Mouse (Mus musculus) hindbrain, postnatal 0 days (tissue): ENCODE data around the gene Timm13. TPM values are rescaled to one million over a fixed set of nuclear protein-coding genes. Genes with fewer than 3 reads are reported as not detected.

Source experiments
- ATAC-seq: fragments of 200-750 bp; cut with Nextera tagmentation; 2 replicates; pipeline ENCODE4 v1.8.0; 2017; ENCODE audit warnings: mild to moderate bottlenecking, moderate TSS enrichment, moderate library complexity
- DNase-seq: peaks from one replicate; pipeline ENCODE4 v3.0.0-alpha.2; 2015; ENCODE audit warnings: low spot score
- H3K27ac ChIP-seq: fragments of 300-500 bp; sonication (generic); 2 replicates; pipeline ENCODE4 v1.5.1; 2014; ENCODE audit warnings: mild to moderate bottlenecking
- H3K27me3 ChIP-seq: fragments of 300-500 bp; sonication (generic); 2 replicates; pipeline ENCODE4 v1.6.1; 2014; ENCODE audit warnings: low read length, mixed read lengths; ENCODE audit not compliant: insufficient read depth
- H3K36me3 ChIP-seq: fragments of 300-500 bp; sonication (generic); 2 replicates; pipeline ENCODE4 v1.6.1; 2014; ENCODE audit warnings: low read length, mixed read lengths; ENCODE audit not compliant: insufficient read depth
- H3K4me1 ChIP-seq: fragments of 300-500 bp; sonication (generic); 2 replicates; pipeline ENCODE4 v1.6.1; 2014; ENCODE audit warnings: antibody characterized with exemption, low read length, mixed read lengths; ENCODE audit not compliant: insufficient read depth
- H3K4me2 ChIP-seq: fragments of 300-500 bp; sonication (generic); 2 replicates; pipeline ENCODE4 v1.6.1; 2014; ENCODE audit warnings: low read depth, mild to moderate bottlenecking, low read length, moderate library complexity, mixed read lengths
- H3K4me3 ChIP-seq: fragments of 300-500 bp; sonication (generic); 2 replicates; pipeline ENCODE4 v1.5.1; 2014; ENCODE audit warnings: low read length
- H3K9ac ChIP-seq: fragments of 300-500 bp; sonication (generic); replicated peaks from 2 replicates; pipeline ENCODE4 v1.6.1; 2014; ENCODE audit warnings: mild to moderate bottlenecking, low read length, moderate library complexity, mixed read lengths
- H3K9me3 ChIP-seq: fragments of 300-500 bp; sonication (generic); 2 replicates; pipeline ENCODE4 v1.6.1; 2016; ENCODE audit warnings: low read length, mixed read lengths
- CTCF ChIP-seq: IDR thresholded peaks from 2 replicates; pipeline ENCODE4 v1.5.1; 2016; ENCODE audit warnings: antibody characterized with exemption, control low read depth, low read depth
- WGBS: fragments of 180-500 bp; shearing (Covaris S2); extraction: QIAGEN DNeasy Blood & Tissue Kit; methylation state at CpG from one replicate; pipeline ENCODE4 v1.1.7; 2014; 5-methylcytosine and 5-hydroxymethylcytosine counted together
- polyA plus RNA-seq: library from polyadenylated mRNA; unstranded; fragments of >200 nt; fragmentation: Nextera tagmentation; extraction: Ambion mirVana; gene quantifications from 2 replicates; pipeline ENCODE4 v1.2.1, GENCODE M21; 2015
- total RNA-seq: library from RNA; depleted of rRNA; stranded (reverse); fragments of >200 nt; gene quantifications from 2 replicates; pipeline ENCODE4 v1.2.3, GENCODE M21; 2014

Timm13 gene
- total and polyA plus RNA-seq, 2 experiments from 2014 or later = 155 to 369 TPM

DNA sequence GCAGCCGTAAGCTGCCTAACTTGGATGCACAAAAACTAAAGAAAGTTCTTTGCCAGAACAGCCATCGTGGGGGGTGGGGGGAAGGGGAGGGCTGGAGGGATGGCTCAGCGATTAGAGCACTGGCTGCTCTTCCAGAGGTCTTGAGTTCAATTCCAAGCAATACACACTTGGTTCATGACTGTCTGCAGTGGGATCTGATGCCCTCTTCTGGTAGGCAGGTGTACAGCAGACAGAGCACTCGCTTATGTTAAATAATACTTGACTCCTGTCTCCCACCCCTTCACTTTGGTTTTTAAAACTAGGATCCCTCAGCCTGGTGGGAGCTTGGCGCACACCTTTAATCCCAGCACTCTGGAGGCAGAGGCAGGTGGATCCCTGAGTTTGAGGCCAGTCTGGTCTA lies 24.7 kb downstream of the Timm13 start:
- DNase-seq = peak; percentile 65
- Histone ChIP-seq H3K4me2 (no peak overlapping the region), H3K36me3 (no peaks in the 10 kb centered on the region), H3K4me3 (no peak overlapping the region), H3K4me1 (no peaks in the 10 kb centered on the region), H3K9me3 (no peaks in the 10 kb centered on the region), H3K9ac (no peak overlapping the region), H3K27ac (no peak overlapping the region), H3K27me3 (no peaks in the 10 kb centered on the region)
- no peak for ATAC-seq
- 28% methylated on average over 5 of the region's 5 CpGs for WGBS
- peak; percentile 90 for TF ChIP-seq CTCF

DNA sequence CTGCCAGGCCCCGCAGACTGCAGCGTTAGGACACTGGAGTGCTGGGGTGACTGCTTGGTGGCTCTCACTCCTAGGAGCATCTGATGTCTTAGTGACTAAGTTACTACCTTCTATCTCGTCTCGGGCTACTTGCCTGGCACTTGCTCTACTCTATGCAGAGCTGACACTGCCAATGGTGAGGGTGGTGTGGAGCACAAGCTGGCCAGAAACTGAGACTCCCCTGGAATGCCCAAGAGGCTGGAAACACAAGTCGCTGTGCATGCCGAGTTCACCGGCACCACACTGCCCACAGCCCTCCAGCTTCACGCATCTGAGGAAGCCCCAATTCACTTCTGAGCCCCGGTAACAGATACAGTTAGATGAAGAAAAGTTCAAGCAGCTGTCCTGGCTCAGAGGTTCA lies 26.7 kb downstream of the Timm13 start:
- Histone ChIP-seq H3K36me3 (no peaks in the 10 kb centered on the region), H3K27me3 (no peaks in the 10 kb centered on the region), H3K4me1 (no peaks in the 10 kb centered on the region), H3K27ac (no peak overlapping the region), H3K4me3 (no peak overlapping the region), H3K9me3 (no peaks in the 10 kb centered on the region), H3K4me2 (no peak overlapping the region), H3K9ac (no peak overlapping the region)
- DNase-seq (no peak), ATAC-seq (no peak)
- TF ChIP-seq CTCF = no peak
- WGBS = 75% methylated on average over 9 of the region's 9 CpGs

DNA sequence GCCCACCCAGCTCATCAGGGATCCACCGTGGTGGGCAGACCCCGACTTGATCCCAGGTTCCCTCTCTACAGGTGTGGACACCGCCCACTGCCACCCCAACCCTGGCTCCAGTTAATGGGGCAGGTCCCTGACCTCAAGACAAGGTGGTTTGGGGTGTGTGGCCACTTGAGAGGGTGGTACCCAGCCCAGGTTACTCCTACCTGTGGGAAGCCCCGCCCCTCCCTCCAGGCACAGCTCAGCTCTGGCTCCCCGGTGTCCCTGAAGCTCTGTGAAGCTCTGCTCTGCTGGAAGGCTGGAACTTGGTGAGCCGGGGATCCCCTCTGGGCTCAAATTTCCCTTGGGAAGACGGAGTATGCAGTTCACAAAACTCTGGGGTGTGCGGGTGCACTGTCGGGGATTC lies 29.2 kb downstream of the Timm13 start, which contains the start of gene Tmprss9:
Gene Tmprss9 (plus strand): TSS at position 268 of the 400 bp plus-strand sequence.
- peaks cover 10% of the 10 kb centered on the region; the same call in 1 of the 2 replicates for H3K36me3 ChIP-seq
- no peaks in the 10 kb centered on the region for H3K4me1 ChIP-seq
- no peak for TF ChIP-seq CTCF
- H3K9me3 ChIP-seq = no peaks in the 10 kb centered on the region
- H3K9ac ChIP-seq = no peak within 1 kb of the TSS
- 40% methylated on average over 9 of the region's 9 CpGs for WGBS
- H3K27ac ChIP-seq = no peak within 1 kb of the TSS
- ATAC-seq = no peak
- no peak within 1 kb of the TSS for H3K4me3 ChIP-seq
- DNase-seq = no peak
- H3K27me3 ChIP-seq = no peaks in the 10 kb centered on the region
- no peak within 1 kb of the TSS for H3K4me2 ChIP-seq

DNA sequence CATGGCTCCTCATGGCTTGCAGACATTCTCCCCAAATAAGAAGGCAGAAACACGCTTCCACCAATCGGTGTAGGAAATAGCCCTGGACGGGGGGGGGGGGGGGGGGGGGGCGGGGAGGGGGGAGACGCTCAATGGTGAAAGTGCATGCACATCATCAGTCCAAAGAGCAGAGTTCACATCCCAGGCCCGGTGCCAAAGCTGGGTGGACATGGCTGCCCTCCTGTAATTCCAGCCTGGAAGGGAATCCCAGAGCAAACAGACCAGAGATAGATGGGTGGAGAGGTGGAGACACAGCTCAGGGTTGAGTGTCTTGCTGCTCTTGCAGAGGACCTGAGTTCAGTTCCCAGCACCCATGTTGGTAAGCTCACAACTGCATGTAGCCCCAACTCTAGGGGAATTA lies 29.8 kb downstream of the Timm13 start:
- no peak for TF ChIP-seq CTCF

DNA sequence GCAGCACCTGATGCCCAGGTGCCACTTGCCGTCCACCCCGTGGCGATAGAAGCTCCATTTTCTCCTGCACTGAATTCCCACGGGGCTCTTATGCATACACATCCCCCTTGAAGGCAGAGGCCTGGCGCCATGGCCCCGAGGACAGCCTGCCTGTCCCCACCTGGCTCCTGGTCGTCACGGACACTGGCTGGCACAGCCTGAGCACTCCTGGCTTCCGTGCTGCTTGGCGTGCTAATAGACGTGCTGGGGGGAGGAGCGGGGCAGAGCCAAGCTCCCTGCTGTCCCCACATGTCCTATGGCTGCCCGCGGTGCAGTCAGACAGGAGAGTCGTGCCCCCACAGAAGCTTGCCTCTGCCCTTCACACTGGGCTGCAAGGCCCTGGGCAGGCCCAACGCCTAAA lies 36.3 kb downstream of the Timm13 start:
- 71% methylated on average over 16 of the region's 16 CpGs for WGBS
- no peaks in the 10 kb centered on the region for H3K4me1 ChIP-seq
- no peaks in the 10 kb centered on the region for H3K27me3 ChIP-seq
- ATAC-seq (no peak), DNase-seq (peak; percentile 28)
- H3K9me3 ChIP-seq = no peaks in the 10 kb centered on the region
- no peak overlapping the region for H3K27ac ChIP-seq
- H3K4me3 ChIP-seq = no peak overlapping the region
- TF ChIP-seq CTCF = no peak
- H3K4me2 ChIP-seq = no peak overlapping the region
- H3K9ac ChIP-seq = no peak overlapping the region
- peaks cover 31% of the 10 kb centered on the region for H3K36me3 ChIP-seq

More for the DNA sequence above, 29.8 kb downstream of the Timm13 start:
- Histone ChIP-seq H3K9me3 (no peaks in the 10 kb centered on the region), H3K27ac (no peak overlapping the region), H3K36me3 (peaks cover 11% of the 10 kb centered on the region; the same call in 1 of the 2 replicates), H3K9ac (no peak overlapping the region), H3K4me1 (no peaks in the 10 kb centered on the region), H3K27me3 (no peaks in the 10 kb centered on the region), H3K4me2 (no peak overlapping the region), H3K4me3 (no peak overlapping the region)
- DNase-seq (no peak), ATAC-seq (no peak)
- 73% methylated on average over 3 of the region's 6 CpGs for WGBS

DNA sequence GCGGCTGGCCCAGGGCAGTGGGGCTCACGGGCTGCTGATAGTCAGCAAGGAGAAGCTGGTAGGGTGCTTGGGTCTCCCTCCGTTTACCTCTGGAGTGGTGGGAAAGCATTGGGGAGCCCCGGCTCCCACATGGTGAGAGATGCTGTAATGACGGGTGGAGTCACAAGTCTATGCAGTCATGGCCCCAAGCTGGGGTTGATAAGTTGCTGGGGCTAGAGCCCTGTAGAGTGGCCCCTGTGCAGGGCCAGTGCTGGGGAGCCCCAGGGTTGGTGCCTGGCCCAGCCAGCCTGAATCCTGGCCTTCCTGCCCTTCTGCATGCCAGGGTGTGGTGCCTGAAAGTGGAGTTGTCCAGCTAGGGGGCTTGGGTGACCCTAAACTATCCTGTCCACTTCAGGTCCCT lies 38.5 kb downstream of the Timm13 start:
- Histone ChIP-seq H3K4me1 (no peaks in the 10 kb centered on the region), H3K4me2 (no peak overlapping the region), H3K4me3 (no peak overlapping the region), H3K9ac (no peak overlapping the region), H3K36me3 (peaks cover 21% of the 10 kb centered on the region), H3K27me3 (no peaks in the 10 kb centered on the region), H3K9me3 (no peaks in the 10 kb centered on the region), H3K27ac (no peak overlapping the region)
- 88% methylated on average over 5 of the region's 5 CpGs for WGBS
- no peak for TF ChIP-seq CTCF
- ATAC-seq (no peak), DNase-seq (no peak)

DNA sequence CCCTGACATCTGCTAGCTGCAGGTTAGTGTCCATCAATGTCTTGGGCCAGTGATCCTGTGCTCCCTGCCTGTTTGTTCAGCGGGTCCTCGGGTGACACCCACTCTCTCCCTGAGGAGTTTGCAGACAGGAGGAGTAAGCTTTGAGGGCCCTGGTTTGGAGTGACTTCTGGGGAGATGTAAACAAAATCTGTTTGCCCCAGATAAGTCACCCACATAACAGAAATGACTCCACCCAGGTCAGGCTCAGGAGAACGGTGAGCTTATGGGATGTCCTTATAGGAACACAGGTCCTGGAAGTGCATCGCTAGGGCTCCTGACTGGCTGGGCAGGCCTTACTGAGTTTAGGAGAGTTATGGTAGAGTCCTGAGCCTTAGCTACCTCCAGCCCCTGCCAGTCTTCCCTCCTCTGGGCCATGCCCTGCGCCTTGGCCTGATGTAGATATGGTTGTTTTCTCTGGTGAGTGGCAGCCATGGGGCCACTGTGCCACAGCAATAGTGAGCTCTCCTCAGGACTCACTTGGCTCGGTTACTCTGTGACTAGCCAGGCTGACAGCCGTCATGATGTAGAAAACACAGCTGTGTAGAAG lies 42.3 kb downstream of the Timm13 start:
- no peaks in the 10 kb centered on the region for H3K9me3 ChIP-seq
- peaks cover 16% of the 10 kb centered on the region for H3K36me3 ChIP-seq
- peaks cover 16% of the 10 kb centered on the region; the same call in 1 of the 2 replicates for H3K4me1 ChIP-seq
- 85% methylated on average over 7 of the region's 7 CpGs for WGBS
- no peak for DNase-seq
- H3K27ac ChIP-seq = peak overlapping the region; percentile 86; the same call in 1 of the 2 replicates
- H3K4me3 ChIP-seq = no peak overlapping the region
- ATAC-seq = no peak
- H3K4me2 ChIP-seq = no peak overlapping the region
- H3K27me3 ChIP-seq = no peaks in the 10 kb centered on the region
- TF ChIP-seq CTCF = no peak
- no peak overlapping the region for H3K9ac ChIP-seq
